Mouse (Mus musculus): ENCODE data around the gene Acvr1b.

DNA sequence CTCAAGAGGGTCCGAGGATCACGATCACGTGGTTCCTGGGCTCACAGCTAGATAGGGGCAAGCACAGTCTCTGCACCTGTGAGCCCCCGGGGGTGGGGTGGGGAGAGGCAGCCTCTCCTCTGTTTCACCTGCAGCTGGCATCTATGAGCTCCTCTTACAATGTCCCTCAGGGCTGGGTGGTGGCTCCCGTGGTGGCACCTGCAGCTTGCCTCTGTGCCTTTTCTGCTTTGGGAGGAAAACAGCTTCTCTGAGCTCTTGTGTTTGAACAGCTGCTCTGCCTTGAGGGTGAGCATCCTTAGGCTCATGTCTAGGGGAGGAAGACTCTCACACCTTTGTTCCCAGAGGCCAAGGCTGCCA is 61.5 kb downstream of the Acvr1b start:
- TF ChIP-seq CTCF (IDR thresholded peaks at IDR 0.05; ENCODE audit: low read depth, low read length) = no peak
- TF ChIP-seq TAL1 (conservative IDR thresholded peaks at IDR 0.05; ENCODE audit: low read depth, low read length) = no peak
